Mouse (Mus musculus) G1E (cell line): ENCODE measurements around the gene Nop56.

Experiments
- CTCF ChIP-seq: IDR thresholded peaks from 2 replicates; pipeline ENCODE4 v1.5.1; 2012; ENCODE audit warnings: low read depth, low read length, inconsistent platforms, mixed read lengths
- GATA1 ChIP-seq: IDR thresholded peaks from 2 replicates; pipeline ENCODE4 v1.6.1; 2012; ENCODE audit warnings: borderline replicate concordance, low read length, inconsistent platforms, mixed read lengths
- POLR2AphosphoS5 ChIP-seq: IDR thresholded peaks from 2 replicates; pipeline ENCODE4 v1.6.1; 2012; ENCODE audit warnings: low read depth, low read length, inconsistent platforms; ENCODE audit not compliant: insufficient replicate concordance
- TAL1 ChIP-seq: conservative IDR thresholded peaks from 2 replicates; pipeline ENCODE4 v1.6.1; 2012; ENCODE audit warnings: low read depth, low read length, inconsistent platforms, mixed read lengths

GRCm38 (mm10) chr2:130262398-130262797, 11.8 kb upstream of the Nop56 start:
- no peak for TF ChIP-seq CTCF
- no peak for TF ChIP-seq GATA1
- TF ChIP-seq POLR2AphosphoS5 = no peak
- TF ChIP-seq TAL1 = no peak
